Mouse (Mus musculus) stomach, postnatal 0 days (tissue): ENCODE data around the gene Card19.

Experiments
- CTCF ChIP-seq: IDR thresholded peaks from 2 replicates; pipeline ENCODE4 v1.5.1; 2016; ENCODE audit warnings: antibody characterized with exemption, low read depth, mild to moderate bottlenecking, moderate library complexity
- EP300 ChIP-seq: optimal IDR thresholded peaks from 2 replicates; pipeline ENCODE3; 2016; ENCODE audit warnings: antibody characterized with exemption

DNA sequence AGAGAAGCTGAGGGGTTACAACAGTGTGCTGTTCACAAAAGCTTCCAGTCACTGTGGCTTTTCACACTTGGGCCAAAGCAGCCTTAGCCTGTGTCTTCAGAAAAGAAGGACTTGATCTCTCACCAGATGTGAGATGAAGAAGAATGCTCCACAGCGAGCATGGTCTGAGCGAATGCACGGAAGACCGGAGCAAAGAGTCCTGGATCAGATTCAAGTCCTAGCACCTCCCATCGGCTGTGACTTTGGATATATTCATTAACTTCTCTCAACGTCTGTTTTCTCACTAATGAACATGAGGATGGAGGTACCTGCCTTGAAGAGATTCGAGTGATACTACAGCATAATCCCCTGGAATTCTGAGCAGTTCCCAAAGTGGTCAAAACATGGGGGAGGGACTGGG is 61.2 kb downstream of the Card19 start:
- TF ChIP-seq CTCF = no peak
- no peak for TF ChIP-seq EP300
